Mouse (Mus musculus) G1E (cell line): Measurements from ENCODE around the gene Nckap1. TPM values are rescaled to one million over a fixed set of nuclear protein-coding genes. Genes with fewer than 3 reads are reported as not detected.

Experiments used
- ATAC-seq: 2 replicates; pipeline ENCODE4 v1.8.0; 2016; ENCODE audit warnings: mild to moderate bottlenecking; ENCODE audit not compliant: insufficient number of reproducible peaks, poor library complexity, low FRiP score, severe bottlenecking; ENCODE audit errors: extremely low read depth
- DNase-seq: peaks from one replicate; pipeline ENCODE4 v3.0.0; 2012; ENCODE audit warnings: low spot score
- H3K27me3 ChIP-seq: 2 replicates; pipeline ENCODE4 v1.6.1; 2012; ENCODE audit warnings: mild to moderate bottlenecking, low read length, inconsistent platforms; ENCODE audit not compliant: insufficient read depth
- H3K36me3 ChIP-seq: replicated peaks from 2 replicates; pipeline ENCODE3; 2012; ENCODE audit warnings: mild to moderate bottlenecking, inconsistent platforms
- H3K4me1 ChIP-seq: 2 replicates; pipeline ENCODE4 v1.6.1; 2012; ENCODE audit warnings: low read depth, low read length, inconsistent platforms, mixed read lengths; ENCODE audit not compliant: insufficient read depth
- H3K4me3 ChIP-seq: 2 replicates; pipeline ENCODE4 v1.5.1; 2012; ENCODE audit warnings: low read depth, mild to moderate bottlenecking, inconsistent platforms, low read length, moderate library complexity, mixed read lengths
- H3K9me3 ChIP-seq: replicated peaks from 2 replicates; pipeline ENCODE4 v1.6.1; 2012; ENCODE audit warnings: inconsistent platforms
- CTCF ChIP-seq: IDR thresholded peaks from 2 replicates; pipeline ENCODE4 v1.5.1; 2012; ENCODE audit warnings: low read depth, low read length, inconsistent platforms, mixed read lengths
- GATA1 ChIP-seq: IDR thresholded peaks from 2 replicates; pipeline ENCODE4 v1.6.1; 2012; ENCODE audit warnings: borderline replicate concordance, low read length, inconsistent platforms, mixed read lengths
- GATA2 ChIP-seq: IDR thresholded peaks from 2 replicates; pipeline ENCODE4 v1.6.1; 2012; ENCODE audit warnings: low read depth, low read length, inconsistent platforms, borderline replicate concordance
- POLR2AphosphoS5 ChIP-seq: IDR thresholded peaks from 2 replicates; pipeline ENCODE4 v1.6.1; 2012; ENCODE audit warnings: low read depth, low read length, inconsistent platforms; ENCODE audit not compliant: insufficient replicate concordance
- TAL1 ChIP-seq: conservative IDR thresholded peaks from 2 replicates; pipeline ENCODE4 v1.6.1; 2012; ENCODE audit warnings: low read depth, low read length, inconsistent platforms, mixed read lengths
- polyA plus RNA-seq: library from polyadenylated mRNA; stranded (reverse); fragments of >175 nt; gene quantifications from 2 replicates; pipeline ENCODE4 v1.2.3, GENCODE M21; 2012
- total RNA-seq, 2 experiments: library from RNA; stranded (forward) in 1 of 2; stranded (reverse) in 1 of 2; fragments of 200-1000 nt in 1 of 2; fragments of >200 nt in 1 of 2; fragmentation: Nextera tagmentation in 1 of 2; gene quantifications; 2 replicates each; pipeline ENCODE4 v1.2.3; 2014 to 2017

The Nckap1 gene
- total and polyA plus RNA-seq, 3 experiments, result 4.3 to 62.6 (median 37.2) TPM

DNA sequence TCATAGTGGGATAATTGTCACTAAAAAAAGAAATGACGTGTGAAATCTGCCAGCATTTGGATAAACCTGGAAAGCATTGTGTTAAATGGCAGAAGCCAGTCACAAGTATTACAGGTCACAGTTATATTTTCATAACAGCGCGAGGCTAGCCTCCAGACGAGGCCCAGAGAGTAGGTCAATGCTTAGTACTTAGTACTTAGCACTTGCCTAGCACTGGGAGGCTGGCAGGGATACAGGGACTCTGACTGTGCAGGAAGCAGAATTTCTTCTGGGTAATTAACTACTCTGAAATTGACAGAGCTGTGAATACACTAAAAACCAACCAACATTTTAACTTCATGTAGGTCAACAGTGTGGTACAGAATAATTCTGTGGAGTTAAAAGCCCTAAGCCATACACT is 13.8 kb downstream of the Nckap1 start:
- TF ChIP-seq GATA2, result no peak
- TF ChIP-seq CTCF, result no peak
- TF ChIP-seq POLR2AphosphoS5, result no peak
- TF ChIP-seq GATA1, result no peak
- no peak for TF ChIP-seq TAL1
- no peak for ATAC-seq
- H3K9me3 ChIP-seq, result no peaks in the 10 kb centered on the region

DNA sequence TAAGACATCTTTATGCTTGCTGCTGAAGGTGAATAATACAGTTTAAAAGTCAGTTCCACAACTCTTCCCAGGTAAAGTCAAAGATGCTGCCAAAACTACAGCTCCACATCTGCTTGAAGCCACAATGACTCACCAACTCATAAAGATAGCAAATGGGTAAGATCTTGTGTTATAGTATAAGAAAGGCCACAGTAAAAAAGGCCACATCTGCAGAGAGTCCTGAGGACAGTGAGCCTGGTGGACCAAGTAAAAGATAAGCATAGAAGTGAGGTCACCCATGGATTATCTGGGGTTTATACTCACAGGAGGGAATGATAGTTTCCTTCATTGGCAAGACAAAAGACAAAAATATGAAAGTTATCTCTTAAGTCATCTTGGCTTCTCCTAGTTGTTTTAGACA is 18.9 kb downstream of the Nckap1 start:
- Histone ChIP-seq H3K9me3 (no peaks in the 10 kb centered on the region), H3K4me1 (peaks cover 10% of the 10 kb centered on the region), H3K27me3 (no peaks in the 10 kb centered on the region), H3K36me3 (peaks cover 10% of the 10 kb centered on the region), H3K4me3 (no peak overlapping the region)
- TF ChIP-seq GATA1 (no peak), POLR2AphosphoS5 (no peak), GATA2 (no peak), CTCF (no peak), TAL1 (no peak)
- DNase-seq (no peak), ATAC-seq (peak; percentile 82)

More for the DNA sequence above, 13.8 kb downstream of the Nckap1 start:
- H3K36me3 ChIP-seq, result peaks cover 4% of the 10 kb centered on the region
- no peak overlapping the region for H3K4me3 ChIP-seq
- DNase-seq, result no peak
- H3K4me1 ChIP-seq, result peaks cover 5% of the 10 kb centered on the region
- no peaks in the 10 kb centered on the region for H3K27me3 ChIP-seq

DNA sequence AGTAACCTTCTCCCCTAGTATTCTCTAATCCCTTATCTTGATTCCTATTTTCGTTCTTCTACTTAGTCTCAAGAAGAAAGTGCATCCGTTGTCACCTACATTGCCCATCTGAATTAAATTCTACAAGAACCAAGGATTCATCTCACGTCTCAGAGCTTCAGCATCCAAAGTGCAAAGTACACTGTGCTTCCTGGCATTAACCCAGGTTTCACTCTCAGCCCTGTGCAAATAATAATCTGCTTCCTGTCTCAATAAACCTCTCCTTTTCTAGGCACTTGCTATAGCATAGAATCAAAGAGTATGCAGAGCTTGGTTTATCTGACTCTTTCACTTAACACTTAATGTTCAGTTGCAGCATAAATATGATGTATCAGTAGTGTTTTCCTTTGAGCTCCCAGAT is 19.7 kb downstream of the Nckap1 start:
- Histone ChIP-seq H3K27me3 (no peaks in the 10 kb centered on the region), H3K4me1 (peaks cover 10% of the 10 kb centered on the region), H3K36me3 (peaks cover 10% of the 10 kb centered on the region), H3K9me3 (no peaks in the 10 kb centered on the region), H3K4me3 (no peak overlapping the region)
- ATAC-seq, result no peak
- DNase-seq, result no peak
- TF ChIP-seq POLR2AphosphoS5, result no peak
- no peak for TF ChIP-seq GATA2
- TF ChIP-seq CTCF, result no peak
- TF ChIP-seq GATA1, result no peak
- no peak for TF ChIP-seq TAL1

- Histone ChIP-seq H3K4me1 (peaks cover 10% of the 10 kb centered on the region), H3K9me3 (no peaks in the 10 kb centered on the region), H3K36me3 (peaks cover 11% of the 10 kb centered on the region), H3K27me3 (no peaks in the 10 kb centered on the region), H3K4me3 (no peak overlapping the region)
- TF ChIP-seq GATA2, result no peak
- no peak for TF ChIP-seq TAL1
- no peak for TF ChIP-seq GATA1
- TF ChIP-seq CTCF, result no peak
- ATAC-seq, result no peak
- no peak for DNase-seq
Observed at GRCm38 (mm10) chr2:80560773-80561172, 20.4 kb downstream of the Nckap1 start.

DNA sequence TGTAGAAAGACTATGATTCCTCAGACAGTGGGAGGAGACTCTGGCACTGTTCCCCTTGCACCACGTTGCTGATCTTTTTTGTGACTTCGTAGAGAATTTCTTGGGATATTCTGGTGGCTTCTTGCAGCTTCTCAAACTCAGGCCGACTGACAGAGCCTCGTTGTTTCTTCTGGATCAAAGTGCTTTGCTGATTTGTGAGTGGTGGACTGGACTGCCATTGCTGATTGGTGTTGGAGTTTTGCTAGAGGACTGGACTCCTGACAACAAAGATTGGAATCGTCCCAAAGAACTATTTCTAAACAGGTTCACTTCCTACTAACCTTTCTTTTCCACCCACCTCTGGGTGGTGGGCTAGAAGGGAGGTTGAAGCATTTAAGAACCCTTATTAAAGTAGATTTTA is 21.5 kb downstream of the Nckap1 start:
- Histone ChIP-seq H3K4me1 (peaks cover 10% of the 10 kb centered on the region), H3K4me3 (no peak overlapping the region), H3K36me3 (peaks cover 13% of the 10 kb centered on the region), H3K9me3 (no peaks in the 10 kb centered on the region), H3K27me3 (no peaks in the 10 kb centered on the region)
- DNase-seq, result no peak
- ATAC-seq, result no peak
- TF ChIP-seq TAL1 (no peak), GATA1 (no peak), CTCF (no peak), GATA2 (no peak), POLR2AphosphoS5 (no peak)

DNA sequence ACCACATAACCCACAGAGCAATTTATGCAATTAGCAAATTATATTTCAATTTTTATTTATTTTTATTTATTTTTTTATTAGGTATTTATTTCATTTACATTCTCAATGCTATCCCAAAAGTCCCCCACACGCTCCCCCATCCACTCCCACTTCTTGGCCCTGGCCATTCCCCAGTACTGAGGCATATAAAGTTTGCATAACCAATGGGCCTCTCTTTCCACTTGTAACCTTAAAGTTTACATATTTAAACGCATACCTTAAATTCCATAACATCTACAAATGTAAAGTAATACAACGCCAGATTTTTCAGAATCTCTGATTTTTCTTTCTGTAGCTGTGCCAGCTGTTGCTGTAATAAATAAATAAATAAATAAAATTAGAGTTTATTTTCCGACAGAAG is 26.7 kb downstream of the Nckap1 start:
- H3K36me3 ChIP-seq, result peaks cover 41% of the 10 kb centered on the region
- DNase-seq, result no peak

More for the DNA sequence above, 26.7 kb downstream of the Nckap1 start:
- Histone ChIP-seq H3K27me3 (no peaks in the 10 kb centered on the region), H3K4me3 (no peak overlapping the region), H3K9me3 (no peaks in the 10 kb centered on the region), H3K4me1 (no peaks in the 10 kb centered on the region)
- TF ChIP-seq POLR2AphosphoS5 (no peak), CTCF (no peak), GATA2 (no peak), TAL1 (no peak), GATA1 (no peak)
- no peak for ATAC-seq
